Mouse (Mus musculus) heart, embryonic 15.5 days (tissue): Measurements from ENCODE around the gene A830018L16Rik. TPM values are rescaled to one million over a fixed set of nuclear protein-coding genes. Genes with fewer than 3 reads are reported as not detected.

Experiments
- ATAC-seq: fragments of 200-750 bp; cut with Nextera tagmentation; replicated peaks from 2 replicates; pipeline ENCODE4 v1.8.0; 2017; ENCODE audit warnings: low read depth, moderate TSS enrichment; ENCODE audit not compliant: insufficient number of reproducible peaks, insufficient read depth, low FRiP score
- H3K27ac ChIP-seq: fragments of 300-500 bp; sonication (generic); 2 replicates; pipeline ENCODE4 v1.5.1; 2015; ENCODE audit warnings: mild to moderate bottlenecking, inconsistent platforms
- H3K27me3 ChIP-seq: fragments of 300-500 bp; sonication (generic); 2 replicates; pipeline ENCODE4 v1.6.1; 2015; ENCODE audit warnings: inconsistent platforms
- H3K36me3 ChIP-seq: fragments of 300-500 bp; sonication (generic); 2 replicates; pipeline ENCODE4 v1.6.1; 2015; ENCODE audit warnings: mild to moderate bottlenecking, inconsistent platforms
- H3K4me1 ChIP-seq: fragments of 300-500 bp; sonication (generic); replicated peaks from 2 replicates; pipeline ENCODE4 v1.6.1; 2015; ENCODE audit warnings: inconsistent platforms
- H3K4me2 ChIP-seq: fragments of 300-500 bp; sonication (generic); 2 replicates; pipeline ENCODE4 v1.6.1; 2015; ENCODE audit warnings: inconsistent platforms, mild to moderate bottlenecking, moderate library complexity
- H3K4me3 ChIP-seq: fragments of 300-500 bp; sonication (generic); 2 replicates; pipeline ENCODE4 v1.5.1; 2015; ENCODE audit warnings: mild to moderate bottlenecking, inconsistent platforms
- H3K9ac ChIP-seq: fragments of 300-500 bp; sonication (generic); 2 replicates; pipeline ENCODE4 v1.6.1; 2015; ENCODE audit warnings: mild to moderate bottlenecking, inconsistent platforms
- H3K9me3 ChIP-seq: fragments of 300-500 bp; sonication (generic); replicated peaks from 2 replicates; pipeline ENCODE4 v1.6.1; 2016; ENCODE audit warnings: inconsistent platforms
- WGBS: fragments of 180-500 bp; shearing (Covaris S2); methylation state at CpG from one replicate; pipeline ENCODE4 v1.1.7; 2015; ENCODE audit warnings: mixed read lengths; 5-methylcytosine and 5-hydroxymethylcytosine counted together
- polyA plus RNA-seq: library from polyadenylated mRNA; unstranded; fragments of >200 nt; fragmentation: Nextera tagmentation; extraction: Ambion mirVana; gene quantifications from 2 replicates; pipeline ENCODE4 v1.2.1, GENCODE M21; 2015

A830018L16Rik gene
- polyA plus RNA-seq, 1 experiment from 2014 or later, result 0.29 TPM

DNA sequence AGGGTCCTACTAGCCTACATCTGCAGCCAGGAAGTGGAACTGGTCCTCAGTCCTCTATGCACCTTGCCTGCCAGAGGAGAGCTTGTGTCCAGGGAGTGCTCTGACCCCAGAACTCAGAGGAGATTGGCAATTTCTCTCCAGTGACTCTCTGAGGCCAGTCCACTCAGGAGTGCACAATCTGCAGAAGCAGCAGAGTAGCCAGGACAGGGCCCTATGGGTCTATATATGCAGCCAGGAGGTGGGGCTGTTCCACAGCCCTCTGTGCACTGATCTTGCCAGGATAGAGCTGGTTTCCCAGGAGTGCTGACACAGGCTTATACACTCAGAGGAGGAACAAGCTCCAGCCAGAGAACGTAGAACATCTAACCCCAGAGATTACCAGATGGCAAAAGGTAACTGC, 459.7 kb downstream of the A830018L16Rik start:
- H3K9ac ChIP-seq, result no peak overlapping the region
- 52% methylated on average over 1 of the region's 1 CpGs for WGBS

DNA sequence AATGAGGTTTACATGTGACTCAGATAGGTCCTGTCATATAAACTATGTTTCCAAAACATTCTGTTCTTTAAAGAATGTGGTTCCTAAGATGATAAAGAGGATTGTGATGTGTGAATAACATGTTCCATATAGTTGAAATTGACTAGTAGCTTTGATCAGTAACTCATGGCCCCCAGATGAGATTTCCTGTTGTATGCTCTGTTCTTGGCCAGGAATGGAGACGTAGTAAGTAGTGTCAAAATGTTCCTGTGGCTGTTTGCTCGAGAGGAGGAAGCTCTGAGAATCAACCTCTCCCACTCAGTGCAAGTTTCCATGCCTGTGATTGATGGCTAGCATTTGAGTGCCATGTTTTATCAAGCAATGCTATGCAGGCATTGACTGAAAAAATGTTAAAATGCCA, 467.8 kb downstream of the A830018L16Rik start:
- no peaks in the 10 kb centered on the region for H3K9me3 ChIP-seq
- H3K4me3 ChIP-seq, result no peak overlapping the region
- H3K4me2 ChIP-seq, result no peak overlapping the region
- no peak overlapping the region for H3K27ac ChIP-seq
- 22% methylated on average over 2 of the region's 2 CpGs for WGBS
- no peaks in the 10 kb centered on the region for H3K36me3 ChIP-seq
- ATAC-seq, result no peak
- no peaks in the 10 kb centered on the region for H3K27me3 ChIP-seq
- no peak overlapping the region for H3K9ac ChIP-seq
- H3K4me1 ChIP-seq, result no peaks in the 10 kb centered on the region

More for the DNA sequence above, 459.7 kb downstream of the A830018L16Rik start:
- H3K36me3 ChIP-seq, result no peaks in the 10 kb centered on the region
- no peaks in the 10 kb centered on the region for H3K27me3 ChIP-seq
- no peak for ATAC-seq
- no peak overlapping the region for H3K4me2 ChIP-seq
- H3K4me3 ChIP-seq, result no peak overlapping the region
- no peaks in the 10 kb centered on the region for H3K4me1 ChIP-seq
- H3K9me3 ChIP-seq, result no peaks in the 10 kb centered on the region
- H3K27ac ChIP-seq, result no peak overlapping the region

DNA sequence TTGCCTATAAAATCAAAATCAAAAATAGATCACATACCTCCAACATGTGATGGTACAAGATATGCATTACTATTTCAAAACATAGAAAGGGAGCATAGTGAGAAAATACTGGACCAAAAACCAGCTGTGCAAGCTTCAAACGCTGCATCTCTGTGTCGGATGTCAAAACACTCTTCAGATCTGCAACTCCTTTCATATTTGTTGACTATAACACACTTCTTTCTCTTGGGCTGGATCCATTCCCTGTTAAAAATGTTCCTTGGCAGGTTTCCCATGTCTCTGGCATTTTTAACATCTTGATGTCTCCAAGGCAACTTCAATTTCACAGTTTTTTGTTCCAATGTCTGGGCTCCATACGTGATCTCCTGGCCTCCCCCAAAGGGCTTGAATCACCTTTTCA, 481.8 kb downstream of the A830018L16Rik start:
- Histone ChIP-seq H3K27ac (no peak overlapping the region), H3K4me1 (no peaks in the 10 kb centered on the region), H3K4me2 (no peak overlapping the region), H3K27me3 (no peaks in the 10 kb centered on the region), H3K9ac (no peak overlapping the region), H3K9me3 (no peaks in the 10 kb centered on the region), H3K4me3 (no peak overlapping the region), H3K36me3 (no peaks in the 10 kb centered on the region)
- WGBS, result 54% methylated on average over 3 of the region's 3 CpGs
- no peak for ATAC-seq

DNA sequence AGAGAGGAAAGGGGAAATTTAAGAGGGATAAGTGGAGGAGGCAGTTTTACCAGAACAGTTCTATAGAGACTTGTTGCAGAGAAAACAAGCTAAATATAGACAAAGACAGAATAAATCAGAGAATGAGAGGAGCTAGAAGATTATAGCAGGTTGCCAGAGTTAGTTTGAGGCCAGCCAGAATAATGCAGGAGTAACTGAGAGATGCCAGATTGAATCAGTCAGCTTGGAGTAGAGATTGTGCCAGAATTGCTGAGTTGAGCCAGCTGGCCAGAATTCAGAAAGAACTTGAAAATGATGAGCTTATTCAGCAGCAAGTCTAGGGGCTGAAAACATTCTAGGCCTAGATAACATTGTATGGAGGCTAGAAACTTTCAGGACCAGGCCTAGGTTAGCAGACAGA, 502.0 kb downstream of the A830018L16Rik start:
- Histone ChIP-seq H3K4me2 (no peak overlapping the region), H3K9me3 (0 out of 2 replicates have a peak, but pooled peaks cover 4% of the 10 kb centered on the region), H3K36me3 (no peaks in the 10 kb centered on the region), H3K9ac (no peak overlapping the region), H3K27ac (no peak overlapping the region), H3K4me3 (no peak overlapping the region), H3K27me3 (no peaks in the 10 kb centered on the region), H3K4me1 (no peaks in the 10 kb centered on the region)
- no peak for ATAC-seq

DNA sequence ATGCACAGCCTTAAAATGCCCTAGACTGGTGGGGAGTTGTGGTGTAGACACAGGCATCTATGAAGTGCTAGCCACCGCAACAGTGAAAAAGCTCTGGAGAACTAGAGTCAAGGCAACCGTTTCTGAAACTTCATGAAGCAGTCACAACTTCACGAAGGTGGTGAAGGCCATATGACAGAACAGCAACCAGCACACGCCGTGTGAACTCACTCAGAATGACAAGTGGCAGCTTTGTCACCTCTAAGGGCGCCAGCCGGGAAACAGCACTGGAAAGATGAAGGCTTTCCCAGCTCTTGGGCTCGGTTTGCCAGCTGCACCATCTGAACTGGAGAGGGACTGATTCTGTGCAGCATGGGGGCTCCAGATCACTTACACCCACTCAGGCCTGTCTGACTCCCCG, 523.1 kb downstream of the A830018L16Rik start:
- Histone ChIP-seq H3K27me3 (no peaks in the 10 kb centered on the region), H3K36me3 (no peaks in the 10 kb centered on the region), H3K4me1 (no peaks in the 10 kb centered on the region; the same call in 1 of the 2 replicates), H3K4me3 (no peak overlapping the region), H3K9ac (no peak overlapping the region), H3K9me3 (no peaks in the 10 kb centered on the region), H3K4me2 (no peak overlapping the region), H3K27ac (no peak overlapping the region)
- WGBS, result 40% methylated on average over 9 of the region's 9 CpGs
- no peak for ATAC-seq

DNA sequence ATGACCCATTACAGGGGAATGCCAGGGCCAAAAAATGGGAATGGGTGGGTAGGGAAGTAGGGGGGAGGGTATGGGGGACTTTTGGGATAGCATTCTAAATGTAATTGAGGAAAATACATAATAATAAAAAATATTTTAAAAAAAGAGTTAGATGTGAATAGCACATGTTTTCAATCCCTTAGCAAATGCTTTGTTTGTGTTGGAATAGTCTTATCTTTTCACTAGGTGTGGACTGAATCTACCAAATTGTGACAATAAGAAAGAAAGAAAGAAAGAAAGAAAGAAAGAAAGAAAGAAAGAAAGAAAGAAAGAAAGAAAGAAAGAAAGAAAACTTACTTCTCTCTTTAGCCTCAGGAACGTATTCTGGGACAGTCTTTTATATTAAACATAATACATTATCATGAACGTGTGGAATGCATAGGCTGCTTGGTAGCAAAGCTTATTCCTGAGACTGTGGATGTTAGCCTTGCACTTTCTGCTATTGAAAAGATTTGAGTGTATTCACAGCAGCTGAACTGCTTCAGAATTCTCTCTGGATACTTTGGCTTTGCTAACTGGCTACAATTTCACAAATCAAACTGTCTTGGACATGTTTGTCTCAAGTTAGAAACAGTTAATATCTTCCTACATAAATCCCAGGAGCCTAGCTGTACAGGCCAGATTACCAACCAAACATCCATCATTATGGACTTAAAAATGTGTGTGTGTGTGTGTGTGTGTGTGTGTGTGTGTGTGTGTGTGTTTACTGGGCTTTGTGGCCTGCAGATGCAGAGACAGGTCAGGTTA, 545.7 kb downstream of the A830018L16Rik start:
- no peak for ATAC-seq
- 58% methylated on average over 2 of the region's 2 CpGs for WGBS
- H3K27ac ChIP-seq, result no peak overlapping the region

DNA sequence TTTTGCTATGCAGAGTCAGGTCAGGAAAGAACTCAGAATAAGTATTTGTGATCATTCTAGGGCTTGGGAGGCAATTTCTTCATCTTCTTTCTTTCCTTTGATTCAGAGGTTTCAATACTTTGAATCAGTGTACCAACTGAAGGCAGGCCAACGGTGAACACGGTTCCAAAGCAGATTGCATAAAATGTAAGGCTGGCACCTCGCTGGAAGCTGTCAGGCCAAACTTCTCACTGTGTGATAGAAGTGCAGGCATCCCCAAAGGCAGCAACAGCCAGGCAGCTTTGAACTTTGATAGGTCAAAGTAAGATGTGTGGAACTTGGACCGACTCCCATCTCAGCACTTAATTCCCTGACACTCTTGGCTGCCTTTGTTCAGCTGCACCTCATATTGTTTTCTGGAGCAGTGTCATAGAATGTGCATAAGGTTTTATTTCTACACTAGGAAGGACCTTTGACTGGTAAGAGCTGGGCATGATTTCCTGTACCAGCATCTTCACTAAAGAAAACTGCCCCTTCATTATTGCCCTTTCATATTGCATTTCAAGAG, 568.8 kb downstream of the A830018L16Rik start:
- no peak for ATAC-seq
- H3K9me3 ChIP-seq, result no peaks in the 10 kb centered on the region

More for the DNA sequence above, 545.7 kb downstream of the A830018L16Rik start:
- Histone ChIP-seq H3K9ac (no peak overlapping the region), H3K9me3 (no peaks in the 10 kb centered on the region), H3K4me3 (no peak overlapping the region), H3K27me3 (no peaks in the 10 kb centered on the region), H3K36me3 (no peaks in the 10 kb centered on the region), H3K4me1 (no peaks in the 10 kb centered on the region), H3K4me2 (no peak overlapping the region)

DNA sequence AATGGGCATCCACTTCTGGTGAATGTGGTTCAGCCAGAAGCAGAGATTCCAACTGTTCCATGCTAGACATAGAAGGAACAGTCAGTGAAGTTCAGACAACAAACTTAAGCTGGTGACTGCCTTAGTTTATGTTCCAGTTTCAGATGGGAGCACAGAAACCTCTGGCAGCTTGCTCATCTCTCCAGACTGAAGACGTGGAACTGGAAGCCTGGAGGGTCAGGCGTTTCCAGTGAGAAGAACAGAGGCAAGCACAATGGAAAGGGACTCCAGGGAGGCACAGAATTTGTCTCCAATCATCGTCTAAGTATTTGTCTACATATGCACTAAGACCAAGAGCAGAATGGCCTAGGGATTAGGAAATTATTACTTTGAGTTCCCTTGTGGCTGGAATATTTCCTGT, 576.1 kb downstream of the A830018L16Rik start:
- H3K4me1 ChIP-seq, result no peaks in the 10 kb centered on the region
- WGBS, result 51% methylated on average over 3 of the region's 3 CpGs
- no peak for ATAC-seq

More for the DNA sequence above, 568.8 kb downstream of the A830018L16Rik start:
- WGBS, result 38% methylated on average over 4 of the region's 4 CpGs
- Histone ChIP-seq H3K9ac (no peak overlapping the region), H3K4me3 (no peak overlapping the region), H3K27ac (no peak overlapping the region), H3K36me3 (no peaks in the 10 kb centered on the region), H3K27me3 (no peaks in the 10 kb centered on the region), H3K4me1 (0 out of 2 replicates have a peak, but pooled peaks cover 3% of the 10 kb centered on the region), H3K4me2 (no peak overlapping the region)

DNA sequence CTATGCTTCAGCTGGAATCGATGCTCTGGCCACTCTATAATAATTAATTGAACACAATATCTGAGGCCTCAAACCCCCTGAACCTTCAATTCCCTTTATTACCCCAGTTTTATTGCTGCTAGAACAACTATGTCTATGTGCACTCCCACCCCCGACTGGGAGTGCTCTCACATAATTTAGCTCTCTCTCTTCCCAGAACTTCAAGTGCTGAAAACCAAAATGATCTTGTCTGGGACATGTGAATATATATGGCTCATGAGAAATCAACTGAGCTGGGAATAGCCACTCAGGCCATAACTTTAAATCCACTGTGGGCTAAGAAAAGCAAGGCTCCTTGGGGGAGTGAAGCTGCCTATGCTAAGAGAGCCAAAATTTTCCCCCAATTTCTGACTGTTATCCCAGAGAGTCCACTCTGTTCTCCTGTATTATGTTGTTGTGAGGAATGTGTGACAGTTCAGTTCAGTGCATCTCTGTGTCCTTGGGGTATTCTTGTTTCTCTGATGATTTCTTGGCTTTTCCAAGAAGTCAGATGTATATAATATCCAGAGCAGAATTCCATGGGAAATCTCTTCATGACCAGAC, 582.5 kb downstream of the A830018L16Rik start:
- WGBS, result 67% methylated on average over 2 of the region's 2 CpGs
- Histone ChIP-seq H3K36me3 (no peaks in the 10 kb centered on the region), H3K4me3 (no peak overlapping the region), H3K4me1 (no peaks in the 10 kb centered on the region), H3K27me3 (no peaks in the 10 kb centered on the region), H3K9ac (no peak overlapping the region), H3K4me2 (no peak overlapping the region), H3K9me3 (no peaks in the 10 kb centered on the region), H3K27ac (no peak overlapping the region)
- no peak for ATAC-seq

More for the DNA sequence above, 576.1 kb downstream of the A830018L16Rik start:
- Histone ChIP-seq H3K4me2 (no peak overlapping the region), H3K4me3 (no peak overlapping the region), H3K36me3 (no peaks in the 10 kb centered on the region), H3K9ac (no peak overlapping the region), H3K27ac (no peak overlapping the region), H3K27me3 (no peaks in the 10 kb centered on the region), H3K9me3 (no peaks in the 10 kb centered on the region)

DNA sequence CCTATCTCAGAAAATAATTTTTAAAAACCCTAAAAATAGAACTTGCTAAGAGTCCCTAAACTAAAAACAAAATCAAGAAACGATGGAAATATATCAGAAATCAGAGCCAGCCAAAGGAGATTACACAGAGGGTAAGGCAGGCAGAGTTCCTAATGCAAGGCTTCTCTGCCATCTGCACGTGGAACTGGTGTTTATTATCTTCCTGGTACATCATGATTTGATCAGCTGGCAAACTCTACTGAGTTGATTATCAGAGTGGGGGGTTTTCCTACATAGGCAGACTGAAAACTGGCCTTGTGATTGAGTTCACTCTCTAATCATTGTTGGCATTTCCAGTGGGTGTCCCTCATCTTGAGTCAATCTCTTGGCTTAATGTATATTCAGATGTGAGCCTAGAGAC, 583.7 kb downstream of the A830018L16Rik start:
- Histone ChIP-seq H3K4me2 (no peak overlapping the region), H3K4me1 (no peaks in the 10 kb centered on the region), H3K9me3 (no peaks in the 10 kb centered on the region), H3K36me3 (no peaks in the 10 kb centered on the region), H3K4me3 (no peak overlapping the region), H3K9ac (no peak overlapping the region), H3K27me3 (no peaks in the 10 kb centered on the region), H3K27ac (no peak overlapping the region)
- 53% methylated on average over 2 of the region's 2 CpGs for WGBS
- ATAC-seq, result no peak

DNA sequence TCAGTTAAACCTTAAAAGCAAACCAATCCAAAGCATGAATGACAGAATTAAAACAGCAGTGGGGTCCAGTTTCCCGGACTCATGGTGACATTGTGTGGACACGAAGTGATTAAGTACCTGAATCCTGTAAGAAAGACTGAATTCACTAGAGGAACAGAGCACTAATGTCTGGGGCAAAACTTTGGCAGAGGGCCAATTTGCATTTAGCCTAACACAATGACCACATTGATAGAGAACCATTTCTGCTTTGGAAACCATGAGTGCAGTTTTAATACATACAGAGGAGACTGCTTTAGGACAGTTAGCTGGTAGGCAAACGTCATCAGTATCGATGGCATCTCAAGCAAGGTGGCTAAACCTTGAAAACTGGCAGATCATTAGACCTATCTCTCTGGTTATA, 586.7 kb downstream of the A830018L16Rik start:
- no peak overlapping the region for H3K4me2 ChIP-seq
- 40% methylated on average over 4 of the region's 4 CpGs for WGBS
- no peak overlapping the region for H3K27ac ChIP-seq
- ATAC-seq, result no peak
- H3K4me1 ChIP-seq, result no peaks in the 10 kb centered on the region
- H3K9me3 ChIP-seq, result no peaks in the 10 kb centered on the region
- H3K9ac ChIP-seq, result no peak overlapping the region
- no peaks in the 10 kb centered on the region for H3K27me3 ChIP-seq
- no peak overlapping the region for H3K4me3 ChIP-seq
- no peaks in the 10 kb centered on the region for H3K36me3 ChIP-seq
